Mouse (Mus musculus) frontal cortex, adult (tissue): ENCODE measurements at regions not wholly inside any gene's neighbourhood (a gene's known extent, or its start where the extent isn't known, plus 50 kb on each side); places are given as distances from the start of the nearest gene placed in this dataset.

Experiments used
- ATAC-seq: cut with Nextera tagmentation; 2 replicates; pipeline ENCODE4 v1.9.2; 2017; ENCODE audit warnings: mild to moderate bottlenecking, moderate library complexity, mixed read lengths; ENCODE audit not compliant: low TSS enrichment

DNA sequence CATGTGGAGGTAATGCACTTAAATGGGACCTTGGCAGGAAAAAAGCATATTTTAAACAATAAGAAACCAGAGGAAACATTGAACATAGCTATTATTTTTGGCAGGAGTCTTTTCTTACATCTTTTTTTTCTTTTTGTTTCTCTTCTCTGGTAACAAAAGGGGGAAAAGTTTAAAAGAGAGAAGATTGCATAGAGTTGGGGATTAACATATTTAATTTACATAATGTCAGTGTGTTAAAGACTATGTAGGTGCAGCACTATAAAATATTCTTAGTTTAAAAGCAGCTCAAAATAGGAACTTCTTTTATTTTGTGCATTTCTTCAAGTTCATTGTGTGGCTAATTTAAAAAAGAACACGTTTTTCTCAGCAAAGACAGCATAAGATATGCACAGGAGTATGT is 1087.5 kb downstream of the Cdh11 start:
- peak; percentile 70; the same call in 1 of the 2 replicates for ATAC-seq

DNA sequence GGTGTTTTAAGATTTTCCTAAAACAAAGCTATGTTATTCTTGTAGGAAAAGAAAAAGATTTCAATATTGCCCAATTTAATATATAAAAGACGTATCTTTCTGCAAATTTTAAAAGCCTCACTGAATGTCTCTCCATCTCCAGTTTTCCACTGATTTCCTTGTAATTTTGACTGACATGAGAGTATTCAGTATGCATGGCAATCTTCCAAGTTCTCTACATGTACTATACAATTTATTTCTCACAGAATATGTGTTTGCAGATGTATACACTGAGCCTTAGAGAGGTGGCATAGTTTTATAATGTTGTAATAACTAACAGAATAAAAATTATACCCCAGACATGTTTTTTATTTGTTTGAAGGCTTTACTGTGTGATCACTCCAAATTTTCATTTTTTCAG is 1094.5 kb downstream of the Cdh11 start:
- no peak for ATAC-seq

DNA sequence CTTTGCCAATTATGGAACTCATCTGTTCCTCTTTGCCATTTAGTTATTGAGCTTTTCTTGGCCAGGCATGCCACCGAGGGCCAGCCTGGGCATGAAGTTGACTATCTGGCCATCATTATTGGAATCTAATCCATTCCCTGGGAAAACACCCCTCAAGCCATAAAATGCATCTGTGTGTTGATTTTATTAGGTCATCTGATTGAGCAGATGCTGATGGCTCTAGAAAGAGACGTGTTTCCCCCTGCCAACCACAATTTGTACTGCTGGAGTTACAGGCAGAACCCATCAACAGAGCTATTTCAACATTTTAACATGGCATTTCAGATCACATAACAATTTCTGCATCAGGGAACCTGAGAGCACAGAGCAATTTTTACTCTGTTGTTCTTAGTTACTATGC is 1116.5 kb downstream of the Cdh11 start:
- ATAC-seq, result no peak

DNA sequence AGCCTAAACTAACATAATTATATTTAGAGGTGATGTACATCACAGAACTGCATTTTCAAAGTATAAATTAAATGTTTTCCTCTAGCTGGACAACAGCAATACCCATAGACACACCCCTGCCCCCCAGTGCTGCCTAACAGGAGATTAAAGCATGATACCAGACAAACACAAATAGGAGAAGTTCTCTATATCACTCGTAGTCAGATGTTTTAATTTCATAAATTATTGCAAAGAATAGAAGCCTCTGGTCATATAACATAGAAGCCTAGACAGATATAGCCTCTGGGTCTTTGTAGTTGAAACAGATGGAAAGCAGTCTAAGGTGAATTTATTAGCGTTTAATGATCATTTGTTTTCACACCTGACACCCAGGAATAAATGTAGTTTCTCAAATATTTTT is 1122.6 kb downstream of the Cdh11 start:
- ATAC-seq, result no peak

DNA sequence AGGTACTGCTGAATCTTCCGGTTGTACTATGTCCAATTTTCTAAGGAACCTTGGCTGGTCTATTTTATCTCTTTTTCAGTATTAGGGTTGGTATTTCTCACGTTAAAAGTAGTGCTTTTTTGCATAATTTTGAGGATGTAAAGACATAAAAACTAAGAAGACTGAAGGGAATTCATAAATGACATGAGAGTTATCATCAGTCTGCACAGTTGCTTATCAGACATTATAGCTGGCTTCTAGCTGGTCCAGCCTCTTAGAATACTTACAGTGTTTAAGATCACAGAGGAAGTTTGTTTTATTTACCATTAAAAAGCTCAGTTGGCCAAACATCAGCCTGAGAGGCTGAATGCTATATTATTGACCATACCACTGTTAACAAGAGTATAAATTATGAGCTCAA is 1130.2 kb downstream of the Cdh11 start:
- ATAC-seq, result no peak

DNA sequence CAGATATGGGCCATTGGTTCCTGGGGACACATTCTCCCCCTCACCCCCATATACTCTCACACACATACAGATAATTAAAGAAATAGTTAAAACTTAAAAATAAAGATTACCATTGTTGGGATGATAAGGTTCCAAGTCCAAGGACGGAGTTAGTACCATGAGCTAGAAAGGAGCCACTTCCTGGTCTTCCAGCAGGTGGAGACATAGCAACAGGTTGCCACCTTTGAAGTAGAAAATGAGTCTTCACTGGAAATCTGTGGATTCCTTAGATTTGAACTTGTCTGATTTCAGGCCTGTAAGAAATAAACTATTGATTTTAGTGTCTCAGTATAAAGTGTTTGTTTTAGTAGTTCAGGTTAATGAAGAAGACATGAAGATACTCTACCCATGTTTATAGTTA is 1156.6 kb downstream of the Cdh11 start:
- no peak for ATAC-seq

DNA sequence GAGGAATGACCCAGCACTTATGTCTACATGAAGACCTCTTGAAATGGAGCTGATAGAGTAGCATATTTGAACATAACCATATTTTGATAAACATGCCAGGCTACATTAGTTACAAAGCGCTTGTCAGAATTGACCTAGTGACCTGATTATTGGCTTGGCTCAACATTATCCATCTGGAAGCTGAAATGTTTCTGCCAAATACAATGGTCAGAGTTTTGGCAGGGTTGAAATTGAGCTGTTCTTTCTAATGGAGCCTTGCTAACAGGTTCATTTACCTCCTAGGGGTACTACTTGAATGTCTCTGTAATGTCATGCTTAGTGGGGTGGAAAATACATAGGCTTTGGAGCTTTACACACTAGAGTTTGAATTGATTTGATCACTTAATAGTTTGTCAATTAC is 1163.5 kb downstream of the Cdh11 start:
- no peak for ATAC-seq

DNA sequence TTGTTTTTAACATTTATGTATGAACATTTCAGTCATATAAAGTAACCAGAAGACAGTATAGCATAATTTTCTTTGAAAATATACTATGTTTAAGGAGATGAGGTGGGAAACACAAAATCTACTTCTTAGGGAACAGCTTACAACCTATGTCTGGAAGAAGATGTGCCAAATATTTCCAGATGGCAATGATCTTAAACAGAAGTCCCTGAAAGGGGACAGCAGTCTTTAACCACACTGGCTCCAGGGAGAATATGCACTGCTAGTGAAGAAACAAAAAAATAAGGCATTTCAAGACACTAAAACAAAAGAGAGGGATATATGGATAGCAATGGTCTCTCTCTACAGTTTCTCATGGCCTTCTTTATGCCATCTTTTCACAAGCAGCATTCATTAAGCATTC is 1194.3 kb downstream of the Cdh11 start:
- ATAC-seq, result no peak

DNA sequence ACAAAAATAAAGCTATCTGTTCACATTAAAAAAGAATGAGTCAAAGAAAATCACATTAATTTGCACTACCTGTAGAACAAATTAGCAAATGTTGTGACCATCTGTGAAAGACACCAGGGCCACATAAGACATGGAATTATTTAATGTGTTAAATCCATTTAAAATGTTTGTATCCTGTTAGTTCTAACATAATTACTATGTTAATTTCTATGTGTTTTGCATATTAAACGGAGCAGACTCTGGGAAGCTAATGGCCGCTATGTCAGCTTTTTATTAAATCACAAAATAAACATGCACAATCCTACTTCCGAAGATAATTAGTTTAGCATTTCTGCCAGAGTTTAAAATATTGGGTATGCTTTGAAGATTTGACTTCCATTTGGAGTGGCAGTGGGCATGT is 1194.8 kb downstream of the Cdh11 start:
- ATAC-seq, result no peak

DNA sequence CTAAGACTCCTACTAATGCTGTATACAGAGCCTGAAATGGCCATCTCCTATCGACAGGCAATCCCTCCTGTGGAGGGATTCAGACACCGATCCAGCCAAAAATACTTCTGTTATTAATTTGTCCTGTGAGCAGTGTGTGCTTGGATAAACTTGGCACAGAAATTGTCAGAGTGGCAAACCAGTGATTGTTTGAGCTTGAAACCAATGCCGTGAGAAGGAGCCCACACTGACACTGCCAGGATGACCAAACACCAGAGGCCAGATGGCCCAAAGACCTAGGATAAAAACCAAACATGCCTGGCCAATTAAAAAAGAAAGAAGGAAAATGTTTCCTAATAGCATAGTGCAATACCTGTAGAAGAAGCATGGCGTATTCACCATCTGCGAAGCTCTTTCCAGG is 1221.0 kb downstream of the Cdh11 start:
- no peak for ATAC-seq

DNA sequence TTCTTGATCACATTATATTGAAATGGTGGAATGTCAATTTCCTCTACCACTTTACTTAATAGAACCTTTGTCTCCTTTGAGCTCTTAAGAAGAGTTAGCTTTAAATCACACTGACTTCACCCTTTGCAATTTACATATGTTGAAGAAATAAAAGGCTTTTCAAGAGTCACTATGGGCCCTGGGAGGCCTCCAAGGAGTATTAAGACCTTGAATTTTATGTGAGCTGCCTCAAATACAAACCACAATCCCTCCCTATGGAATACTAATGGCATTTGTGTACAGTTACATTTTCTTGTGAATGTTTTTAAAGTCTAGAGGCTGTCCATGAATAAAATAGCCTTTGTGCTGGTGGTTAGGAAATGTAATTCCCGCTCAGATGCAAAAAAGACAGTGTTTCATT is 1262.7 kb downstream of the Cdh11 start:
- no peak for ATAC-seq

DNA sequence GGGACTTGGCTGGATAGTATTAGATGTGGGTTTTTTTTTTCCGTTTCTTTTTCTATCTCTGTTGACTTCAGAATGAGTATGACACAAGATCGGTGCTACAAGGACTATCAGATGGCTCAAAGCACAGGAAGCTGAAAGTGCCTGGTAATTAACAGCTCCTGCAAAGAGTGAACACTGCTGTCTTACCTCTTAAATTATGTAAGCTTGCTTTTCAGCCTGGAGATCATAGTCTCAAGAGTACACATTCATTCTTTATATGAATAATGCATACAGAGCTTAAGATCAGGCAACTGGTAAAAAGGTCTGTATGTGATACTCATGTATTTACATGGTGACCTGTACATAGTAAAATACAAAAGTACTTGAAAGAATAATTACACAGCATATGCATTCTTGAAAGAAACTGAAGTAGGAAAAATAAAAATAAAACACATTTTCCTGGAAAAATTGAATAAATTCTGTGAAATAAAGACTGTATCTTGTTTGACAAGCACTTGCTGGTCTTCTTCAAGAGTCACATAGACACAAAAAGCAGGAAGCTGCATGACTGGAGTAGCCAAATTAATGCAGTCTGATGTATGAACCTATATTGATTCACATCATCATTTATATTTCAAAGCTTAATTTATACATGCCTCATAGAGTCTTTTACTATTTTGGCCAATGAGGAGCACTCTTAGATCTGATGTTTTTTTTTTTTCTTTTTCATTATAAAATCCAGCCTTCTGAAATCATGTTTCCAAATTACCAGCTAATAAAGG is 1306.7 kb downstream of the Cdh11 start:
- ATAC-seq, result no peak

DNA sequence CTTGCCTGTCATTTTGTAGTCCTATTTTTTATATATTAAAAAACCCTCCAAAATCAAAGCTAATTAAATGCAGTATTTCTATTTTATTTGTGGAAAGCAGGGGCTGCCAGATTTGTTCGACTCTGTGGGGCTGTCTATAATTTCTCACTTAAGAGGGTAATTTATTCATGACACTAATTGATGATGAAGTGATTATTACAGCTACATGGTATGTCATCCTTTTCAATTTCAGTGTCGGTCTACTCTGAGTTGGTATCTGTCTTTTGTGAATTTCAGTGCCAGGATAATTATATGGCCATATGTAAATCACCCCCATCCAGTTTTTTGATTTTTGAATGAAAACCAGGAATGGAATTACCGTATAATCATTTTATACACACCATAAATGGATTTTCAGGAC is 1319.1 kb downstream of the Cdh11 start:
- no peak for ATAC-seq

DNA sequence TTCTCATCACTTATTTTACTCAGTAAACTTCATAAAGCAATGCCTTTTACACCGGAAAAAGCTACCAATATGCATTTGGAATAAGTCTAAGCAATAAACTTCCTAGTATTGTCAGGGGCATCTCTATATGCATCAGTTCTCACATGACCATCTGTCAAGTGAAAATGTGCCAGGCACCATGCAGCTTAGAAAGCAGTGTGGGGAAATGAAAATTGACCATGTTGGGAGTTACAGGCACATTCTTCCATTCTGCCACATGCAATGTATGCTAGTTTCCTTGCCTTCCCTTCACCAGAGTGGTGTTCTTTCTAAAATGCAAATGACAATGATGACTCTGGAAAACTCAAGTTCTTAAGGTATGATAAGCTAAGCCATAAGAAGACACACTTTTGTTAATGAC is 1322.9 kb downstream of the Cdh11 start:
- peak; percentile 72 for ATAC-seq

DNA sequence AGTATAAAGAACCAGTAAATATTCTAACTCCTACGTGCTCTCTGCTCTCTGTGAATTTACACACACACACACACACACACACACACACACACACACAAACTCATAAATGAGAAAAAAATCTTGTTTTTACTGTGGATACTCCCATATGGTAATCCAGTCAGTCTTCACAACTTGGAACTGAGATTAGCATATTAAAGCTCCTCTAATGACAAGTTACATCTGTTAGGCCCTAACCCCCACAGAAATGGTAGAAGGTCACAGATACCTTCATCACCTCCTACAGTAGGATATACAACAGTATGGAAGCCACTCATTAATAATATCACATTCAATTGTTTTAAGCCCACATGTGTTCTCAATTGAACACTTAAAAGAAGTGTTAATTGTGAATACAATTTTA is 1340.7 kb downstream of the Cdh11 start:
- no peak for ATAC-seq

DNA sequence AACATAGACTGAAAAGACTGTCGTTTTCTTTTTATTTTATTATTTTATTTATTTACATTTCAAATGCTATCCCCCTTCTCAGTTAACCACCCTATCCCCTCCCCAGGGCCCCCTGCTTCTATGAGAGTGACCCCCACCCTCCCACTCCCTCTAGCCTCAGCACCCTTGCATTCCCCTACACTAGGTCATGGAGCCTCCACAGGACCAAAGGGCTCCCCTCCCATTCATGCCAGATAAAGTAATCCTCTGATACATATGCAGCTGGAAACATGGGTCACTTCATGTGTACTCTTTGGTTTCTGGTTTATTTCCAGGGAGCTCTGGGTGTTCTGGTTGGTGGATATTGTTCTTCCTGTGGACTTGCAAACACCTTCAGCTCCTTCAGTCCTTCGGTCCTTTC is 1342.9 kb downstream of the Cdh11 start:
- no peak for ATAC-seq

DNA sequence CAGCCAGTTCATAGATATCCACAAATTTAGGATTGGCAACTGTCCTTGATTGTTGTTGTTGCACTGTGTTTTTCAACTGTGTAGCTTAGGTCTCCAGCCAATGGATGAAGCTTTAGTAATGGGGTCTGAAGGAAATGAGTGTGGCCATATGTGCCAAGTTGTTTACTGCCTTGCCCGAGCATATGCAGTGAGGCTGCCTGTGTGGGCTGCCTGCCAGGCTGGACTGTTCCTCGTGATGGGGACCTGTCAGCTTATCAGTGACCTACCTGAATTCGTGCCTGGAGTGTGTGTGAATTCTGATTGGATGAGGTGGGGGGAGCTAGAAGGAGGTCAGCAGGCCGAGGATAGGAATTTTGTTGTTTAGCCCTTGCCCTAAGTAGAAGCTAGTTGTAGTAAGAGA is 1349.8 kb downstream of the Cdh11 start:
- no peak for ATAC-seq
